Mouse (Mus musculus): Measurements from ENCODE around the gene Necap2. TPM values are rescaled to one million over a fixed set of nuclear protein-coding genes. Genes with fewer than 3 reads are reported as not detected.

Gene Necap2
- polyA plus RNA-seq, 1 experiment = 47.2 TPM

DNA sequence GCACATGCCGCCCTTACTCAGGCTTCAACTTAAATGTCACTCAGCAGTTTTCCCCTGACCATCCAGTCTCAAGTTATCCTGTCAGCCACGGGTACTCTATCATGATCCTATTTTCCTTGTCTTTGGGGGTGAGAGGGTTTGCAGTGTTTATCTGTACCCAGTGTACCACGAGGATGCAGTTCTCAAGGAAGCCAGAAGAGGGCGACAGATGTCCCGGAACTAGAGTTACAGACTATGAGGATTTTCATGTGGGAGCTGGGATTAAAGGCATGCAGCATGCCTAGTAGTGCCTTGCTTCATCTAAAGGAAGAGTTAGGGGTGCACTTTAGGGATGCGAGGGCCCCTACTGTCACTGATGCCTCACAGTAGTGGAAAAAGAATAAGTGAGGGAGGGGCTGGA, 23.7 kb upstream of the Necap2 start:
- Histone ChIP-seq H3K4me3 (ENCODE audit: insufficient read depth, low read length) (no peak overlapping the region), H3K27ac (ENCODE audit: insufficient read depth, low read length) (no peak overlapping the region), H3K4me1 (ENCODE audit: control insufficient read depth, insufficient read depth, low read length) (no peaks in the 10 kb centered on the region)
- no peak for TF ChIP-seq POLR2A (IDR thresholded peaks at IDR 0.05; ENCODE audit: low read depth, low read length)
- TF ChIP-seq CTCF (IDR thresholded peaks at IDR 0.05; ENCODE audit: borderline replicate concordance, insufficient read depth, low read length) = no peak

DNA sequence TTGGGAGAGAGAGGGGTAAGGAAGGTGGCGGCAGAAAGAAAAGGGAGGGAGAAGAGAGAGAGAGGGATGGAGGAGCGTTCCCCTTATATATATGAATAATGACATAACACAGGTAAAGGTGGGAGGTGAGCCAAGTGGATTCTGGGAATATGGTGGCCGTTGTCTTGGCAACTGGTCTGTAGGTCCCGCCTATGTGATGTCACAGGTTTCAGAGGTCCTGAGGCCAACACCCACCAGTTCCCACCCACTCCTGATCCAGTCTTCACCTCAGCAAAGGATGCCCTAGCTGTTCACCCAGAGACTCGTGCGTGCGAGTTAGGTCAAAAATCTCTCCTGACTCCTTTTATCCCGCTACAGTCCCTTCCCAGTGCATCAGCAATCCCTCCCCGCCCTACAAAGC, 23.1 kb upstream of the Necap2 start:
- Histone ChIP-seq H3K4me1 (ENCODE audit: control insufficient read depth, insufficient read depth, low read length) (no peaks in the 10 kb centered on the region), H3K27ac (ENCODE audit: insufficient read depth, low read length) (no peak overlapping the region), H3K4me3 (ENCODE audit: insufficient read depth, low read length) (no peak overlapping the region)
- TF ChIP-seq POLR2A (IDR thresholded peaks at IDR 0.05; ENCODE audit: low read depth, low read length) = no peak
- TF ChIP-seq CTCF (IDR thresholded peaks at IDR 0.05; ENCODE audit: borderline replicate concordance, insufficient read depth, low read length) = no peak

GRCm38 (mm10) chr4:141099956-141100355, 21.8 kb upstream of the Necap2 start:
- TF ChIP-seq CTCF (IDR thresholded peaks at IDR 0.05; ENCODE audit: borderline replicate concordance, insufficient read depth, low read length) (no peak), POLR2A (IDR thresholded peaks at IDR 0.05; ENCODE audit: low read depth, low read length) (no peak)
- Histone ChIP-seq H3K4me3 (ENCODE audit: insufficient read depth, low read length) (no peak overlapping the region), H3K4me1 (ENCODE audit: control insufficient read depth, insufficient read depth, low read length) (no peaks in the 10 kb centered on the region), H3K27ac (ENCODE audit: insufficient read depth, low read length) (no peak overlapping the region)

DNA sequence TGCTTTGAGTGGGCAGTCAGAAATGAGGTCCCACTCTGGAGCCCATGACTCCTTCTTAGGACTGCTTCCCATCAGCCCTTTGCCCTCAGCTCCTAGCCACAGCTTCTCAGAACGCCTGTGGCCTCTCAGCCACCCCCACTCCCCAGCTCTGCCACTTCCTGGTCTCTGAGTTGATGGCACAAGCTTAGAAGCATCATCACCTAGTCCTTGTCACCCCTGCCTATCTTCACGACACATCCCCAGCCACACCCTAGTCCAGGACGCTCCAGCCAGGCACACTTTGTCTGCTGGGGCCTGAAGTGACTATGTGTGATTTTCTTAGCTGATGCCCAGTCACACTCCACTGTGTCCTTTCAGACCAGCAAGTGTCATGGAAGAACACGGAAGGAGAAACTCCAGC, 20.8 kb upstream of the Necap2 start:
- TF ChIP-seq POLR2A (IDR thresholded peaks at IDR 0.05; ENCODE audit: low read depth, low read length) = no peak
- TF ChIP-seq CTCF (IDR thresholded peaks at IDR 0.05; ENCODE audit: borderline replicate concordance, insufficient read depth, low read length) = no peak
- Histone ChIP-seq H3K4me3 (ENCODE audit: insufficient read depth, low read length) (no peak overlapping the region), H3K27ac (ENCODE audit: insufficient read depth, low read length) (no peak overlapping the region), H3K4me1 (ENCODE audit: control insufficient read depth, insufficient read depth, low read length) (no peaks in the 10 kb centered on the region)

- TF ChIP-seq POLR2A (IDR thresholded peaks at IDR 0.05; ENCODE audit: low read depth, low read length) (no peak), CTCF (IDR thresholded peaks at IDR 0.05; ENCODE audit: borderline replicate concordance, insufficient read depth, low read length) (no peak)
Observed at GRCm38 (mm10) chr4:141096710-141097109, 18.6 kb upstream of the Necap2 start.

DNA sequence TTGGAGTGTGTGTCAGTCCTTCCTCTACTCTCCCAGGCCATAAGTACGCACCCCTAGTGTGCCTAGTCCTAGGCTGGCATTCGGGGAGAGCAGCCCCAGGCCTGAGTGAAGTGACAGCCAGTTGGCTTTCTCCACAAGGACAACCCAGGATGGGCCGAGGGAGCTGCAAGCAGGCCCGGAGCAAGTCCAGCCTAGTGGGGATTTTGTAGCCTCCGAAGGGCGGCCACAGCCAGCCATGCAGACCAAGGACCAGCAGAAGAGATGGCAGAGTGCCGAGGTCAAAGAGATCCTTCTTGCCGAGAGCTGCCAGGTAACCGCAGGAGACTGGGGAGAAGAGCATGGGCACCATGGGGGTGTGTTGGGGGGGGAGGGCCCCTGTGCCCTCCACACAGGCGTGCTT, 16.9 kb upstream of the Necap2 start:
- Histone ChIP-seq H3K27ac (ENCODE audit: insufficient read depth, low read length) (no peak overlapping the region), H3K4me1 (ENCODE audit: control insufficient read depth, insufficient read depth, low read length) (no peaks in the 10 kb centered on the region), H3K4me3 (ENCODE audit: insufficient read depth, low read length) (no peak overlapping the region)
- TF ChIP-seq CTCF (IDR thresholded peaks at IDR 0.05; ENCODE audit: borderline replicate concordance, insufficient read depth, low read length) (no peak), POLR2A (IDR thresholded peaks at IDR 0.05; ENCODE audit: low read depth, low read length) (no peak)

More at GRCm38 (mm10) chr4:141096710-141097109, 18.6 kb upstream of the Necap2 start:
- Histone ChIP-seq H3K4me1 (ENCODE audit: control insufficient read depth, insufficient read depth, low read length) (no peaks in the 10 kb centered on the region), H3K27ac (ENCODE audit: insufficient read depth, low read length) (no peak overlapping the region), H3K4me3 (ENCODE audit: insufficient read depth, low read length) (no peak overlapping the region)

DNA sequence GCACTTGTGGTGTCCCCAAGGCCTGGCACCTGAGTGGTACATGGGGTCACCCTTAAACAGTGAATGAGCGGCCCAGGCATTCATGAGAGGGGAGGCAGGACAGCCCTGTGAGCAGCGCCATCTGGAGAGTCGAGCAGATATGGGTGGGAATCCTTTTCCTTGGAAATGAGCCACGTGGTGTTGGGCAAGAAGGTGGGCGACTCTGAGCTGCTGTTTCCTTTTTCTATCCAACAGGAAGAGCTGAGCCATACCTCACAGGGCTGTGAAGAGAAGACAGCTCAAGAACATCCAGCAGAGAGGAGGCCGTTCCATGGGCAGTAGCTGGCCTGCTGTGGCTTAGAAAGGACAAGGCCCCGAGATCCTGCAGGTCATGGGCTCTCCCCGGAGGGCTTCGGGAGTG, 10.6 kb upstream of the Necap2 start:
- TF ChIP-seq POLR2A (IDR thresholded peaks at IDR 0.05; ENCODE audit: low read depth, low read length) (no peak), CTCF (IDR thresholded peaks at IDR 0.05; ENCODE audit: borderline replicate concordance, insufficient read depth, low read length) (no peak)
- Histone ChIP-seq H3K4me3 (ENCODE audit: insufficient read depth, low read length) (no peak overlapping the region), H3K27ac (ENCODE audit: insufficient read depth, low read length) (no peak overlapping the region), H3K4me1 (ENCODE audit: control insufficient read depth, insufficient read depth, low read length) (no peaks in the 10 kb centered on the region)

GRCm38 (mm10) chr4:141088033-141088432, 9.9 kb upstream of the Necap2 start, which contains the start of gene Spata21:
Spata21 (plus strand) TSS chr4:141088333.
- Histone ChIP-seq H3K4me1 (ENCODE audit: control insufficient read depth, insufficient read depth, low read length) (no peaks in the 10 kb centered on the region), H3K4me3 (ENCODE audit: insufficient read depth, low read length) (no peak within 1 kb of the TSS), H3K27ac (ENCODE audit: insufficient read depth, low read length) (no peak within 1 kb of the TSS)
- TF ChIP-seq CTCF (IDR thresholded peaks at IDR 0.05; ENCODE audit: borderline replicate concordance, insufficient read depth, low read length) (no peak), POLR2A (IDR thresholded peaks at IDR 0.05; ENCODE audit: low read depth, low read length) (no peak)

DNA sequence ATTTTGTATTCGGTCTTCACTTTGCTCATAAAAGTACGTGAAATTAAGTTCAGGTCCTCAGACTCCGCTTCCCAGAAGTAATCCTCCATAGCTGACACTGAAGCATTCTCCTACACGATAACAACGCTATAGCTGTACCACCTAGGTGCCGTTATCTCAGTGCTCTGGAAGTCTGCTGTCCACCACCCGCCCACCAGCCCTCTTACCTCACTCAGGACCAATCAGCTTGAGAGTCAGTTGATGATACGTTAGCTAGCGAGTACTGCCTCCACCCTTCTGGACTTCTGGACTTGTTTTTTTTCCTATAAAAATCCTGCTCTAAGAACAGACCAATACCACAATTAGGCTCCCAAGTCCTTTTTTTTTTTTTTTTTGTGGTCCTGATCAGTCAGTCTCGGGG, 8.7 kb upstream of the Necap2 start:
- TF ChIP-seq CTCF (IDR thresholded peaks at IDR 0.05; ENCODE audit: borderline replicate concordance, insufficient read depth, low read length) = no peak
- no peak overlapping the region for H3K27ac ChIP-seq (ENCODE audit: insufficient read depth, low read length)
- H3K4me3 ChIP-seq (ENCODE audit: insufficient read depth, low read length) = no peak overlapping the region
- H3K4me1 ChIP-seq (ENCODE audit: control insufficient read depth, insufficient read depth, low read length) = no peaks in the 10 kb centered on the region

- Histone ChIP-seq H3K27ac (ENCODE audit: insufficient read depth, low read length) (no peak overlapping the region), H3K4me1 (ENCODE audit: control insufficient read depth, insufficient read depth, low read length) (0 out of 2 replicates have a peak, but pooled peaks cover 5% of the 10 kb centered on the region), H3K4me3 (ENCODE audit: insufficient read depth, low read length) (no peak overlapping the region)
- TF ChIP-seq CTCF (IDR thresholded peaks at IDR 0.05; ENCODE audit: borderline replicate concordance, insufficient read depth, low read length) (no peak), POLR2A (IDR thresholded peaks at IDR 0.05; ENCODE audit: low read depth, low read length) (no peak)
Observed at GRCm38 (mm10) chr4:141078510-141079137, 467 bp upstream of the Necap2 start.
